Mouse (Mus musculus) large intestine, adult 2 months (tissue): ENCODE measurements around the gene Pcsk1. TPM values are rescaled to one million over a fixed set of nuclear protein-coding genes. Genes with fewer than 3 reads are reported as not detected.

Experiments used
- DNase-seq: peaks from one replicate; pipeline ENCODE4 v3.0.0-alpha.2; 2012; ENCODE audit warnings: low read depth, low spot score
- WGBS: fragments of 180-500 bp; shearing (Covaris S2); methylation state at CpG from one replicate; pipeline ENCODE4 v1.1.7; 2018; 5-methylcytosine and 5-hydroxymethylcytosine counted together
- polyA plus RNA-seq: library from polyadenylated mRNA; depleted of rRNA; stranded (reverse); fragments of >200 nt; gene quantifications from 2 replicates; pipeline ENCODE4 v1.2.3, GENCODE M21; 2012; rRNA removed

Gene Pcsk1
- polyA plus RNA-seq: 1.6 and 1.9 TPM in 2 replicates

- DNase-seq: peak; percentile 8
Observed at GRCm38 (mm10) chr13:75089721-75090410, at the start of gene Pcsk1. Gene Pcsk1 (plus strand): TSS chr13:75089826.

GRCm38 (mm10) chr13:75058818-75059217, 30.8 kb upstream of the Pcsk1 start:
- no peak for DNase-seq

More at GRCm38 (mm10) chr13:75089721-75090410, at the start of gene Pcsk1:
- 2% methylated on average over 28 of the region's 28 CpGs for WGBS

GRCm38 (mm10) chr13:75063947-75064346, 25.7 kb upstream of the Pcsk1 start:
- WGBS: 17% methylated on average over 3 of the region's 3 CpGs
- peak; percentile 2 for DNase-seq

- peak; percentile 11 for DNase-seq
- WGBS: 23% methylated on average over 6 of the region's 6 CpGs
Observed at GRCm38 (mm10) chr13:75088597-75088996, 1.0 kb upstream of the Pcsk1 start.

GRCm38 (mm10) chr13:75090411-75090779, 769 bp downstream of the Pcsk1 start:
- DNase-seq: peak; percentile 1
- WGBS: 3% methylated on average over 12 of the region's 12 CpGs

GRCm38 (mm10) chr13:75091071-75091470, 1.4 kb downstream of the Pcsk1 start:
- DNase-seq: no peak
- WGBS: 68% methylated on average over 5 of the region's 5 CpGs

- no peak for DNase-seq
Observed at GRCm38 (mm10) chr13:75095487-75095886, 5.9 kb downstream of the Pcsk1 start.

- 57% methylated on average over 2 of the region's 2 CpGs for WGBS
- DNase-seq: no peak
Observed at GRCm38 (mm10) chr13:75113114-75113513, 23.5 kb downstream of the Pcsk1 start.

- WGBS: 83% methylated on average over 2 of the region's 2 CpGs
- DNase-seq: no peak
Observed at GRCm38 (mm10) chr13:75114007-75114424, 24.4 kb downstream of the Pcsk1 start.

- WGBS: 83% methylated on average over 1 of the region's 1 CpGs
- DNase-seq: no peak
Observed at GRCm38 (mm10) chr13:75114838-75115237, 25.2 kb downstream of the Pcsk1 start.

GRCm38 (mm10) chr13:75135833-75136232, 46.2 kb downstream of the Pcsk1 start:
- no peak for DNase-seq

GRCm38 (mm10) chr13:75160661-75161060, 71.0 kb downstream of the Pcsk1 start:
- no peak for DNase-seq
- WGBS: 14% methylated on average over 1 of the region's 1 CpGs

GRCm38 (mm10) chr13:75163408-75163807, 73.8 kb downstream of the Pcsk1 start:
- 26% methylated on average over 1 of the region's 1 CpGs for WGBS
- peak; percentile 73 for DNase-seq
